Mouse (Mus musculus) myocyte (in vitro differentiated cells): ENCODE results near the gene Ms4a15.

Source experiments
- E2F4 ChIP-seq: IDR thresholded peaks from one replicate; pipeline ENCODE4 v1.6.1; 2011; ENCODE audit warnings: mild to moderate bottlenecking, control low read depth, moderate library complexity; ENCODE audit not compliant: insufficient read depth
- TCF12 ChIP-seq: IDR thresholded peaks from one replicate; pipeline ENCODE4 v1.6.1; 2011; ENCODE audit warnings: mild to moderate bottlenecking, control low read depth; ENCODE audit not compliant: poor library complexity, insufficient read depth, severe bottlenecking

- TF ChIP-seq TCF12: no peak
- no peak for TF ChIP-seq E2F4
Measured at GRCm38 (mm10) chr19:10979184-10980168, 13.6 kb downstream of the Ms4a15 start.
